Mouse (Mus musculus) hindbrain, embryonic 13.5 days (tissue): ENCODE data around the gene Fam78a. TPM values are rescaled to one million over a fixed set of nuclear protein-coding genes. Genes with fewer than 3 reads are reported as not detected.

Experiments used
- ATAC-seq: fragments of 200-750 bp; cut with Nextera tagmentation; 2 replicates; pipeline ENCODE4 v1.8.0; 2017; ENCODE audit warnings: moderate TSS enrichment; ENCODE audit not compliant: low FRiP score
- H3K27ac ChIP-seq: fragments of 300-500 bp; sonication (generic); 2 replicates; pipeline ENCODE4 v1.5.1; 2015; ENCODE audit warnings: inconsistent platforms, mild to moderate bottlenecking, moderate library complexity
- H3K27me3 ChIP-seq: fragments of 300-500 bp; sonication (generic); 2 replicates; pipeline ENCODE4 v1.6.1; 2015; ENCODE audit warnings: mild to moderate bottlenecking, inconsistent platforms
- H3K36me3 ChIP-seq: fragments of 300-500 bp; sonication (generic); 2 replicates; pipeline ENCODE4 v1.6.1; 2015; ENCODE audit warnings: mild to moderate bottlenecking, inconsistent platforms
- H3K4me1 ChIP-seq: fragments of 300-500 bp; sonication (generic); replicated peaks from 2 replicates; pipeline ENCODE4 v1.6.1; 2015; ENCODE audit warnings: inconsistent platforms
- H3K4me2 ChIP-seq: fragments of 300-500 bp; sonication (generic); 2 replicates; pipeline ENCODE4 v1.6.1; 2015; ENCODE audit warnings: inconsistent platforms, mild to moderate bottlenecking, moderate library complexity
- H3K4me3 ChIP-seq: fragments of 300-500 bp; sonication (generic); 2 replicates; pipeline ENCODE4 v1.5.1; 2015; ENCODE audit warnings: mild to moderate bottlenecking, inconsistent platforms
- H3K9ac ChIP-seq: fragments of 300-500 bp; sonication (generic); 2 replicates; pipeline ENCODE4 v1.6.1; 2015; ENCODE audit warnings: mild to moderate bottlenecking, inconsistent platforms
- H3K9me3 ChIP-seq: fragments of 300-500 bp; sonication (generic); 2 replicates; pipeline ENCODE4 v1.6.1; 2016; ENCODE audit warnings: inconsistent platforms
- WGBS: fragments of 180-500 bp; shearing (Covaris S2); methylation state at CpG from one replicate; pipeline ENCODE4 v1.1.7; 2015; 5-methylcytosine and 5-hydroxymethylcytosine counted together
- microRNA-seq: library from miRNA; unstranded; fragments of <30 nt; microRNA quantifications from one replicate; pipeline ENCODE4, GENCODE M21; 2016
- polyA plus RNA-seq: library from polyadenylated mRNA; unstranded; fragments of >200 nt; fragmentation: Nextera tagmentation; extraction: Ambion mirVana; gene quantifications from 2 replicates; pipeline ENCODE4 v1.2.1, GENCODE M21; 2015

Gene Fam78a
- polyA plus RNA-seq, 1 experiment from 2014 or later, result 0.74 TPM

DNA sequence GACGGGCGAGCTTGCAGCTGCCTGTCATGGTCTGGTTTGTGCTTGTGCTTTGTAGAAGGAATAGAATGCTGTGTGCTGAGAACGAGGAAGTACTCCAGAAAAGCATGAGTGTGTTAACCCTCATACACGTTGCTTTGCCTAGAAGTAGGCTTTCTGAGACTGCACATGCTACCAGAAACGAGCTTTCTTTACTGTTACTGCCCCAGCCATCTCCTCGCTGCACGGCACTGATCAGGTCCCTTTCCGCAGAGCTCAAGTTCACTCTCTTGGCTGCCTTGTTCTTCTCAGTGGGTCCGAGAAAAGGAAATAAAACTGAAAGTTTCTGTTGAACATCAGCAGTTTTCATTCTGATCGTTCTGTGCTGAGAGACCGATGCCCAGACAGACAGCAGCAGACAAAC is 75.9 kb downstream of the Fam78a start:
- no peak overlapping the region for H3K27ac ChIP-seq
- H3K4me3 ChIP-seq, result no peak overlapping the region
- 94% methylated on average over 11 of the region's 11 CpGs for WGBS
- no peak overlapping the region for H3K4me2 ChIP-seq
- ATAC-seq, result no peak
- no peaks in the 10 kb centered on the region for H3K27me3 ChIP-seq
- peaks cover 88% of the 10 kb centered on the region for H3K36me3 ChIP-seq
- H3K9me3 ChIP-seq, result no peaks in the 10 kb centered on the region
- no peak overlapping the region for H3K9ac ChIP-seq
- no peaks in the 10 kb centered on the region for H3K4me1 ChIP-seq

DNA sequence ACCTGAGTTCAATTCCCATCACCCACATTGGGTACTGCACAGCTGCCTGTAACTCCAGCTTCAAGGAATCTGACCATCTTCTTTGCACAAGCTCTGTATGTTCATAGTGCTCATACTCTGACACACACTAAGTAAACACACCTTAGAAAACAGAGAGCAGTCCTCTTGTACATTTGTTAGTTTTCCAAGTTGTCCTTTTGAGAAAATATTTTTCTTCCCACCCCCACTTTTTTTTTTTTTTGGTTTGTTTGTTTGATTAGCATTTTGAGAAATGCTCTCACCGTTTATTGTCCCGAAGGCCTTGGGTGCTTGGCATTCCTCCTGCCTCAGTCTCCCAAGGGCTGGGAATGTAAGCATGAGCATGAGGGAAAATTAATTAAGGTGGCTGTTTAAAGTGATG is 76.3 kb downstream of the Fam78a start:
- ATAC-seq, result no peak
- Histone ChIP-seq H3K9ac (no peak overlapping the region), H3K4me1 (no peaks in the 10 kb centered on the region), H3K4me2 (no peak overlapping the region), H3K4me3 (no peak overlapping the region), H3K27me3 (no peaks in the 10 kb centered on the region), H3K27ac (no peak overlapping the region), H3K36me3 (peaks cover 89% of the 10 kb centered on the region), H3K9me3 (no peaks in the 10 kb centered on the region)
- WGBS, result 92% methylated on average over 2 of the region's 2 CpGs

Small RNA genes within 50 kb of the gene (microRNA-seq; reads per million reads assigned to microRNA genes)
- not detected for gene Mir7674

Other genes with a start within 250 kb of the Fam78a start
- gene Fibcd1, start 238.9 kb downstream of the Fam78a start, polyA plus RNA-seq, result 3.4 and 4.6 TPM in 2 replicates
- 6.3 and 7.0 TPM in 2 replicates for gene Lamc3, start 197.6 kb downstream of the Fam78a start, polyA plus RNA-seq
- 25.9 and 30.6 TPM in 2 replicates for gene Aif1l, start 134.7 kb downstream of the Fam78a start, polyA plus RNA-seq
- gene Nup214, start 110.4 kb downstream of the Fam78a start, polyA plus RNA-seq, result 80.8 and 83.5 TPM in 2 replicates
- gene Plpp7, start 10.7 kb upstream of the Fam78a start, polyA plus RNA-seq, result 21.6 and 21.7 TPM in 2 replicates
- 65.8 and 68.8 TPM in 2 replicates for gene Prrc2b, start 66.2 kb upstream of the Fam78a start, polyA plus RNA-seq
- 24.4 and 24.9 TPM in 2 replicates for gene Pomt1, start 151.7 kb upstream of the Fam78a start, polyA plus RNA-seq
- 78.6 and 80.2 TPM in 2 replicates for gene Uck1, start 175.3 kb upstream of the Fam78a start, polyA plus RNA-seq
- 25.6 and 26.5 TPM in 2 replicates for gene Golga2, start 202.5 kb upstream of the Fam78a start, polyA plus RNA-seq
- gene Swi5, start 203.2 kb upstream of the Fam78a start, polyA plus RNA-seq, result 437 and 458 TPM in 2 replicates